Mouse (Mus musculus) telencephalon, adult 2 months (tissue): ENCODE results near the gene Gm2056.
"Not testable (repeated sequence)": the region's sequence is repeated elsewhere in the genome, so short reads cannot be mapped to it uniquely, and the experiment has no call there.

Experiments used
- DNase-seq: peaks from one replicate; pipeline ENCODE4 v3.0.0-alpha.2; 2011; ENCODE audit warnings: low read depth, low spot score

Gm2056 gene

DNA sequence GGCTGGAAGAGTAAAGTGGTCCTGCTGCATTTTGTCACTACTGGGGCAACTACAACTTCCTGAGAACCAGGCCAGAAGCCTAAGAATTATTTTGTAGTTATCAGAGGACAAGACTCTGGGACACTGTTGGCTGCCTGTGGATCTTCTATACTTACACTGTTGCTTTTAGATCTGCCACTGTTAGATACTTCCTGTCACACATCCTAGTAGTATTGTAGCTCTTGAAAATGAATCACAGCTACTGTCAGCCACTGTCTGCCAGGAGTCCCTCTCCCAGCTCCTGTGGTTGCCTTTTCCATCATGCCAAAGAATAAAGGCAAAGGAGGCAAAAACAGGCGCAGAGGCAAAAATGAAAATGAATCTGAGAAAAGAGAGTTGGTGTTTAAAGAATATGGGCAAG, at the start of gene Gm2056:
Gene Gm2056, plus strand, starts transcription at position 301 of the 400 bp plus-strand sequence.
- DNase-seq = not testable (repeated sequence)

DNA sequence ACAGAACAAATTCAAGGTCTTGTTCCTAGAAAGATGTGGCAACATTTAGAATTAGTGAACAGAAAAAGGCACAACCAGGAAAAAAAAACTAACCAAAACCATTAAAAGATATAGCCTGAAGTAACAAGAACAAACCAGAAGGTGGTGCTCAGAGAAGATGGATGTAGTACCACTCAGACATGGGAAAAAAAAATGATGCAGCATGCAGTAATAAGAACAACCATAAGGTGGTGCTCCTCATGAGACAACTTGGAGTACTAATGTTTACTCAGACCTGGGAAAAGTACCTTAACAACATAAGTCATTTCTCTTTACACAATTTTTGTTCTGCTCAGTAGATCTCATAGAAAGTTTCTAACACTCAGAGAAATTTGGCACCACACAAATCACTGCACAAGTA, 42.8 kb upstream of the Gm2056 start:
- DNase-seq = not testable (repeated sequence)

DNA sequence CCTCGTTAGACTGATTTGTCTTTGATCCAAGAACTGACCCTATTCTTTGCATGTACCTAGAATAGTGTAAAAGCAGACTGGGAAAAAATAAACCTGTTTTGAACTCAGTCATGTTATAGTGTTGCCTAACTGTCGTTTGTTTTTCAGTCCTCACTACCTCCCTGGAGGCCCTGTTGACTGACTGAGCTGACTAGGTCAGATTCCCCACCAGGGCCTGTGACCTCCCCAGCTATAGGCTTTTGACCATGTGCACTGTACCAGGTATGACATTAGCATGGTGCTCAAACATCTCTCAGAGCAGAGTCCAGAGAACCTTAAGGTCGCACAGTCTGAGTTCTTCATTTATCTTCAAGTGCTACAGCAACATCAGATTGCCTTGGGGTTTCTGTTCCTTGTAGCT, 22.7 kb upstream of the Gm2056 start:
- DNase-seq = not testable (repeated sequence)

DNA sequence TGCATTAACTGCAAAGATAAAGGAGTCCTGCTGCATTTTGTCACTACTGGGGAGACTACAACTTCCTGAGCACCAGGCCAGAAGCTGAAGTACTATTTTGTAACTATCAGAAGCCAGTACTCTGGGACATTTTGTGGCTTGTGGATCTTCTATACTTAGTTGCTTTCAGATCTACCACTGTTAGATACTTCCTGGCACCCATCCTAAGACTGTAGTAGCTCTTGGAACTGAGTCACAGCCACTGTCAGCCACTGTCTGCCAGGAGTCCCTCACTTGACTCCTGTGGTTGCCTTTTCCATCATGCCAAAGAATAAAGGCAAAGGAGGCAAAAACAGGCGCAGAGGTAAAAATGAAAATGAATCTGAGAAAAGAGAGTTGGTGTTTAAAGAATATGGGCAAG, 15.3 kb upstream of the Gm2056 start, which contains the start of gene Gm2075:
Gene Gm2075, plus strand, starts transcription at position 301 of the 400 bp plus-strand sequence.
- not testable (repeated sequence) for DNase-seq

DNA sequence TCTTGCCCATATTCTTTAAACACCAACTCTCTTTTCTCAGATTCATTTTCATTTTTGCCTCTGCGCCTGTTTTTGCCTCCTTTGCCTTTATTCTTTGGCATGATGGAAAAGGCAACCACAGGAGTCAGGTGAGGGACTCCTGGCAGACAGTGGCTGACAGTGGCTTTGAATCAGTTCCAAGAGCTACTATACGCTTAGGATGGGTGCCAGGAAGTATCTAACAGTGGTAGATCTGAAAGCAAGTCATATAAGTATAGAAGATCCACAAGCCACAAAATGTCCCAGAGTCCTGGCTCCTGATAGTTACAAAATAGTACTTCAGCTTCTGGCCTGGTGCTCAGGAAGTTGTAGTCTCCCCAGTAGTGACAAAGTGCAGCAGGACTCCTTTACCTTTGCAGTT, 8.1 kb upstream of the Gm2056 start, which contains the start of gene Gm6803:
Gene Gm6803, minus strand, starts transcription at position 101 of the 400 bp plus-strand sequence.
- not testable (repeated sequence) for DNase-seq

DNA sequence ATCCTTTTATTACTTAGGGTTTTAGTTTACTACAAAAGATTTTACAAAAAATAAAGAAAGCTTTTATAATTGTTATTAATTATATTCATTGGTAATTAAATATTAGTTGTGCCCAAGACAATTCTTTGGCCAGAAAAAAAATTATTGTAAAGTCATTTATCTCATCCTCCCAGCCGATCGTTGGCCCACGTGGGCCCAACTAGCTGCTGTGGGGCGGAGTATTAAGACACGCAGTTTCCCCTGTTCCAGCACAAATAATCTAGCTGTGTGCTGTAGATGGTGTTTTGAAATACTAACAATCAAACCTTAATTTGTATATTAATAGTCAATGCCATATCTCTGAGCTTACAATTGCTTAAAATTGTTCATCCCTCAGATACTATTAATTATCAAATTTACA, 5.4 kb downstream of the Gm2056 start:
- DNase-seq = not testable (repeated sequence)

DNA sequence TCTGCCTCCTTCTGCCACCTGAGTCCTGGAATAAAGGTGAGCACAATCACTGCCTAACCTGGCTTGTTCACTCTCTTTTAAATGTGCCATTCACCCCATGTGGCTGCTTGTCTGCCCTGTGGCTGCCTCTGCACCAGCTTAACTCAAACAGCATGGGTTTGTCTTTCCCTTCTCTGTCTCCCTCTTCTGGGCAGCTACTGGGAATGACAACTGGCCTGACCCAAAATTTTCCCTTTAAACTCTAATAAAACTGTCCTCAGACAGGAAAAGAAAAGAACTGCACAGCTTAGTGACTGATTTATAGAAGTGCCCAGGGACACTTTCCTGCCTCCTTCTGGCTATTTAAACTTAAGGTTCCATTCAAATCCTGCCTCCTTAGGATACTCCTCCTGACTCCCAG, 12.3 kb downstream of the Gm2056 start:
- DNase-seq = not testable (repeated sequence)

DNA sequence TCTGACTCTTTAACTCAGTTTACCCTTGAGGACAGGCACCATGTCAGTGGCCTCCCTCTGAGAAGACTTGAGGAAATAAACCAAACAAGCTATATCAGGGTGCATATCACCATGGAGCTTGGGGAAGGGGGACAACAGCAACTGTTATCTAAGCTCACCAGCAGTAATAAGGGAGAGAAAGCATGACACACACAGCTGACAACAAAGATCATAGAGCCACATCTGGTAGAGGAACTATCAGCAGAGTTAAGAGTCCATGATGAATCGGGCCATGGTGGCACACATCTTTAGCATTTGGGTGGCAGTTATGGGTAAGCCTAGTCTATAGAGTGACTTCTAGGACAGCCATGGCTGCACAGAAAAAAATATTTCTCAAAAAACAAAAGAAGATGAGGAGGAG, 12.9 kb downstream of the Gm2056 start:
- not testable (repeated sequence) for DNase-seq

DNA sequence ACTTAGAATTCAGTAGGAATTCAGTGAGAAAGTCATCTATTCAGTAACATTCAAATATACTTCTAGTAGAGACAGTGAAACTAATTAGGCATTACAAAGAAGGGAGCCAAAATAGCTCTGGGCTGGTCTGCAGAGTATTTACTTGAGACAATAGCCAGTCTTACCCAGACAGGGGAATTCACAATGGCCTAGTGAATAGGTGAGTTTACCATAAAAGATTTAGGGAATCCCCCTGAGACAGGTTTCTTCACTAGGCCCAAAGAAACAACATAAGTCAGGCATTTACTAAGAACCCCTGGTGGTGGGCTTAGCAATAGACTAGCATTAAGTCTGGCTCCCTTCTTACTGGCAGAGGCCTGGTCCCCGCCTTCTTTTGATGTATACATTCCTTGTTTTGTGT, 18.4 kb downstream of the Gm2056 start:
- not testable (repeated sequence) for DNase-seq
